Mouse (Mus musculus): ENCODE data around the gene Stra6. TPM values are rescaled to one million over a fixed set of nuclear protein-coding genes. Genes with fewer than 3 reads are reported as not detected.

Stra6 gene
- polyA plus RNA-seq, 1 experiment from 2014 or later, result 38.0 TPM

- DNase-seq (ENCODE audit: low spot score), result no peak
- no peak for ATAC-seq (replicated peaks; ENCODE audit: insufficient number of reproducible peaks, low FRiP score, low TSS enrichment, low read depth)
- Histone ChIP-seq H3K36me3 (replicated peaks; ENCODE audit: control insufficient read depth, insufficient read depth, low read depth, low read length) (no peaks in the 10 kb centered on the region), H3K4me1 (ENCODE audit: control insufficient read depth, insufficient read depth, low read length) (peaks cover 22% of the 10 kb centered on the region), H3K4me3 (ENCODE audit: low read depth, low read length) (no peak overlapping the region), H3K4me2 (ENCODE audit: low read depth, low read length) (no peak overlapping the region), H3K27me3 (ENCODE audit: control insufficient read depth, insufficient read depth, low read length) (peaks cover 50% of the 10 kb centered on the region), H3K9ac (replicated peaks; ENCODE audit: low read length) (no peak overlapping the region), H3K27ac (replicated peaks; ENCODE audit: low read depth, low read length) (no peak overlapping the region), H3K9me3 (replicated peaks; ENCODE audit: control insufficient read depth, low read length) (no peaks in the 10 kb centered on the region)
- 0% methylated on average over 1 of the region's 1 CpGs for WGBS
Observed at GRCm38 (mm10) chr9:58195671-58196070, 132.1 kb downstream of the Stra6 start.

GRCm38 (mm10) chr9:58196141-58196540 is 132.6 kb downstream of the Stra6 start:
- H3K4me1 ChIP-seq (ENCODE audit: control insufficient read depth, insufficient read depth, low read length), result peaks cover 22% of the 10 kb centered on the region
- H3K36me3 ChIP-seq (replicated peaks; ENCODE audit: control insufficient read depth, insufficient read depth, low read depth, low read length), result no peaks in the 10 kb centered on the region
- no peaks in the 10 kb centered on the region for H3K9me3 ChIP-seq (replicated peaks; ENCODE audit: control insufficient read depth, low read length)
- H3K4me2 ChIP-seq (ENCODE audit: low read depth, low read length), result peak overlapping the region; percentile 49
- 4% methylated on average over 14 of the region's 14 CpGs for WGBS
- peak overlapping the region; percentile 14; the same call in 1 of the 2 replicates for H3K4me3 ChIP-seq (ENCODE audit: low read depth, low read length)
- no peak overlapping the region for H3K27ac ChIP-seq (replicated peaks; ENCODE audit: low read depth, low read length)
- H3K27me3 ChIP-seq (ENCODE audit: control insufficient read depth, insufficient read depth, low read length), result peaks cover 55% of the 10 kb centered on the region
- ATAC-seq (replicated peaks; ENCODE audit: insufficient number of reproducible peaks, low FRiP score, low TSS enrichment, low read depth) (no peak), DNase-seq (ENCODE audit: low spot score) (no peak)
- H3K9ac ChIP-seq (replicated peaks; ENCODE audit: low read length), result peak overlapping the region; percentile 28

GRCm38 (mm10) chr9:58196610-58197567 is 133.3 kb downstream of the Stra6 start:
- Histone ChIP-seq H3K4me1 (ENCODE audit: control insufficient read depth, insufficient read depth, low read length) (peaks cover 24% of the 10 kb centered on the region), H3K9ac (replicated peaks; ENCODE audit: low read length) (peak overlapping the region; percentile 28), H3K36me3 (replicated peaks; ENCODE audit: control insufficient read depth, insufficient read depth, low read depth, low read length) (no peaks in the 10 kb centered on the region), H3K27me3 (ENCODE audit: control insufficient read depth, insufficient read depth, low read length) (peaks cover 62% of the 10 kb centered on the region), H3K4me3 (ENCODE audit: low read depth, low read length) (peak overlapping the region; percentile 14), H3K4me2 (ENCODE audit: low read depth, low read length) (peak overlapping the region; percentile 49), H3K27ac (replicated peaks; ENCODE audit: low read depth, low read length) (no peak overlapping the region), H3K9me3 (replicated peaks; ENCODE audit: control insufficient read depth, low read length) (no peaks in the 10 kb centered on the region)
- ATAC-seq (replicated peaks; ENCODE audit: insufficient number of reproducible peaks, low FRiP score, low TSS enrichment, low read depth) (no peak), DNase-seq (ENCODE audit: low spot score) (no peak)
- 3% methylated on average over 46 of the region's 46 CpGs for WGBS

- Histone ChIP-seq H3K4me3 (ENCODE audit: low read depth, low read length) (peak overlapping the region; percentile 24), H3K9me3 (replicated peaks; ENCODE audit: control insufficient read depth, low read length) (no peaks in the 10 kb centered on the region), H3K9ac (replicated peaks; ENCODE audit: low read length) (peak overlapping the region; percentile 15; the same call in 1 of the 2 replicates), H3K4me1 (ENCODE audit: control insufficient read depth, insufficient read depth, low read length) (peaks cover 29% of the 10 kb centered on the region), H3K27ac (replicated peaks; ENCODE audit: low read depth, low read length) (no peak overlapping the region), H3K27me3 (ENCODE audit: control insufficient read depth, insufficient read depth, low read length) (peaks cover 74% of the 10 kb centered on the region), H3K36me3 (replicated peaks; ENCODE audit: control insufficient read depth, insufficient read depth, low read depth, low read length) (no peaks in the 10 kb centered on the region), H3K4me2 (ENCODE audit: low read depth, low read length) (peak overlapping the region; percentile 49)
- ATAC-seq (replicated peaks; ENCODE audit: insufficient number of reproducible peaks, low FRiP score, low TSS enrichment, low read depth), result no peak
- DNase-seq (ENCODE audit: low spot score), result peak; percentile 67
- under 1% methylated on average over 57 of the region's 58 CpGs for WGBS
Observed at GRCm38 (mm10) chr9:58197781-58198701, 134.5 kb downstream of the Stra6 start.

- peak overlapping the region; percentile 49 for H3K4me2 ChIP-seq (ENCODE audit: low read depth, low read length)
- no peak overlapping the region for H3K27ac ChIP-seq (replicated peaks; ENCODE audit: low read depth, low read length)
- DNase-seq (ENCODE audit: low spot score) (no peak), ATAC-seq (replicated peaks; ENCODE audit: insufficient number of reproducible peaks, low FRiP score, low TSS enrichment, low read depth) (no peak)
- H3K4me1 ChIP-seq (ENCODE audit: control insufficient read depth, insufficient read depth, low read length), result peaks cover 29% of the 10 kb centered on the region
- peaks cover 82% of the 10 kb centered on the region for H3K27me3 ChIP-seq (ENCODE audit: control insufficient read depth, insufficient read depth, low read length)
- WGBS, result 1% methylated on average over 38 of the region's 38 CpGs
- no peaks in the 10 kb centered on the region for H3K36me3 ChIP-seq (replicated peaks; ENCODE audit: control insufficient read depth, insufficient read depth, low read depth, low read length)
- peak overlapping the region; percentile 24 for H3K4me3 ChIP-seq (ENCODE audit: low read depth, low read length)
- no peak overlapping the region; the same call in 1 of the 2 replicates for H3K9ac ChIP-seq (replicated peaks; ENCODE audit: low read length)
- no peaks in the 10 kb centered on the region for H3K9me3 ChIP-seq (replicated peaks; ENCODE audit: control insufficient read depth, low read length)
Observed at GRCm38 (mm10) chr9:58198801-58199371, 135.3 kb downstream of the Stra6 start.

- no peak overlapping the region for H3K27ac ChIP-seq (replicated peaks; ENCODE audit: low read depth, low read length)
- H3K4me2 ChIP-seq (ENCODE audit: low read depth, low read length), result peak overlapping the region; percentile 44
- no peaks in the 10 kb centered on the region for H3K9me3 ChIP-seq (replicated peaks; ENCODE audit: control insufficient read depth, low read length)
- H3K4me1 ChIP-seq (ENCODE audit: control insufficient read depth, insufficient read depth, low read length), result peaks cover 29% of the 10 kb centered on the region
- peaks cover 81% of the 10 kb centered on the region for H3K27me3 ChIP-seq (ENCODE audit: control insufficient read depth, insufficient read depth, low read length)
- ATAC-seq (replicated peaks; ENCODE audit: insufficient number of reproducible peaks, low FRiP score, low TSS enrichment, low read depth) (no peak), DNase-seq (ENCODE audit: low spot score) (peak; percentile 61)
- H3K4me3 ChIP-seq (ENCODE audit: low read depth, low read length), result peak overlapping the region; percentile 24
- H3K36me3 ChIP-seq (replicated peaks; ENCODE audit: control insufficient read depth, insufficient read depth, low read depth, low read length), result no peaks in the 10 kb centered on the region
- WGBS, result under 1% methylated on average over 41 of the region's 41 CpGs
- no peak overlapping the region; the same call in 1 of the 2 replicates for H3K9ac ChIP-seq (replicated peaks; ENCODE audit: low read length)
Observed at GRCm38 (mm10) chr9:58199381-58200269, 136.0 kb downstream of the Stra6 start.

All from embryonic facial prominence, embryonic 11.5 days (tissue).